Comparison of ENCODE assay signal across 9 mouse cellular contexts in the genomic region with DNA sequence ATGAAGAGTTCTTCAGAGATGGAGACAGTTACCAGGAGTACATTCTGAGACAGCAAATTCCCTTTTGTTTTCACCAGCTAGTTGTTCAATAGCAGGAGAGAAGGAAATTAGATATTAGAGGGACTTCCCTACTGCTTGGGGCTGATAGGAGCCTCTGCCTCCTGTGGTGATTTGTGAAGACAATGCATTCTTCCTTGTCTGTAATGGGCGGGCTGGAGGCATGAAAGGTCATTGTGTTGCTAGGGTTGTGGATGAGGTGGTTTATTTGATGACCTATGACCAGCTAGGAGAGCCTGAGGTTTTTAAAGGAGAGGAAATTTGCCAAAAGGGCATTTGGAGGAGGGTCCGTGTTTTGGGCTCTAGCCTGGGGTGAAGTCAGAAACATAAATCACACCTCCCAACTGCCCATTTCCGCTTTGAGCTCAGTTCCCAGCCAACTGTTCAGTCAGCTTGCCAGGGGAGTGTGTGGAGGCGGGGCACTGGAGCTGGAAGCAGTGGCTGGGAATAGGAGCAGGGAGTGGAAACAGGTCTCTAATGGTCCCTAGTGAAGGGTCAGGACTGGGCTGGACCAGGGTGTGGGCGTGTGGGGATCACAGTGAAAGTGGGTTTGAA. TPM values are rescaled to one million over a fixed set of nuclear protein-coding genes. Genes with fewer than 3 reads are reported as not detected.
DNase-seq lines count a peak whose midpoint lies in the region; ATAC-seq lines count a peak whose summit lies in the region.
"Had no signal": no experiment of that assay in that cellular context is flagged by ENCODE, and none has a peak within 500 bp of the region (broad histone marks: within the 10 kb centered on the region; RNA-seq: fewer than 3 reads in every experiment).

No protein-coding gene starts in this region.

- 0 out of 2 replicates have a peak overlapping the region, but pooled peaks have one; percentile 22 for H3K27ac ChIP-seq in intestine, embryonic 15.5 days
- H3K27ac ChIP-seq in hindbrain, embryonic 11.5 days (ENCODE audit: low read depth, low read length) = no peak overlapping the region
- H3K27ac ChIP-seq in midbrain, embryonic 14.5 days (replicated peaks; ENCODE audit: low read depth, low read length) = no peak overlapping the region

- no peaks in the 10 kb centered on the region for H3K27me3 ChIP-seq in intestine, embryonic 15.5 days (replicated peaks)
- no peaks in the 10 kb centered on the region for H3K27me3 ChIP-seq in hindbrain, embryonic 11.5 days (ENCODE audit: control insufficient read depth, insufficient read depth, low read length)
- H3K27me3 ChIP-seq in midbrain, embryonic 14.5 days (ENCODE audit: control insufficient read depth, insufficient read depth, low read length) = no peaks in the 10 kb centered on the region

- peaks cover 15% of the 10 kb centered on the region for H3K4me1 ChIP-seq in intestine, embryonic 15.5 days (replicated peaks)
- no peaks in the 10 kb centered on the region for H3K4me1 ChIP-seq in hindbrain, embryonic 11.5 days (replicated peaks; ENCODE audit: control insufficient read depth, insufficient read depth, low read length)
- no peaks in the 10 kb centered on the region for H3K4me1 ChIP-seq in midbrain, embryonic 14.5 days (ENCODE audit: control insufficient read depth, insufficient read depth, low read length)

- no peak overlapping the region for H3K4me3 ChIP-seq in intestine, embryonic 15.5 days (replicated peaks)
- H3K4me3 ChIP-seq in hindbrain, embryonic 11.5 days (ENCODE audit: low read depth, low read length) = no peak overlapping the region
- no peak overlapping the region for H3K4me3 ChIP-seq in midbrain, embryonic 14.5 days (replicated peaks; ENCODE audit: low read depth, low read length)

- no peak overlapping the region for H3K4me2 ChIP-seq in intestine, embryonic 15.5 days (replicated peaks)
- no peak overlapping the region for H3K4me2 ChIP-seq in hindbrain, embryonic 11.5 days (replicated peaks; ENCODE audit: low read depth, low read length)
- no peak overlapping the region for H3K4me2 ChIP-seq in midbrain, embryonic 14.5 days (ENCODE audit: low read length)

- H3K9me3 ChIP-seq in intestine, embryonic 15.5 days = no peaks in the 10 kb centered on the region
- H3K9me3 ChIP-seq in hindbrain, embryonic 11.5 days (ENCODE audit: control insufficient read depth, low read length) = no peaks in the 10 kb centered on the region
- H3K9me3 ChIP-seq in midbrain, embryonic 14.5 days (ENCODE audit: control insufficient read depth, low read length) = no peaks in the 10 kb centered on the region

- WGBS in intestine, embryonic 15.5 days = 34% methylated on average over 5 of the region's 5 CpGs
- 36% methylated on average over 5 of the region's 5 CpGs for WGBS in hindbrain, embryonic 11.5 days
- WGBS in midbrain, embryonic 14.5 days = 40% methylated on average over 5 of the region's 5 CpGs

- peak; percentile 65 for DNase-seq in adrenal gland, adult 8-10 months
- peak; percentile 52 for DNase-seq in gastrocnemius, adult 18-20 months (ENCODE audit: low spot score)
- peak; percentile 77 to 78 for DNase-seq in lung, adult 18-20 months
- no peak for DNase-seq in frontal cortex, postnatal 10 days (ENCODE audit: low spot score in 2 of 2)
- no peak for DNase-seq in hindbrain, embryonic 11.5 days (ENCODE audit: low spot score)
- DNase-seq in cerebellum, adult 11-12 months = no peak
- DNase-seq in midbrain, embryonic 14.5 days = no peak

- H3K36me3 ChIP-seq in intestine, embryonic 15.5 days = no peaks in the 10 kb centered on the region
- H3K36me3 ChIP-seq in hindbrain, embryonic 11.5 days (ENCODE audit: control insufficient read depth, insufficient read depth, low read length) = no peaks in the 10 kb centered on the region
- no peaks in the 10 kb centered on the region for H3K36me3 ChIP-seq in midbrain, embryonic 14.5 days (ENCODE audit: control insufficient read depth, insufficient read depth, low read length)

- peak; percentile 36; the same call in 1 of the 2 replicates for ATAC-seq in intestine, embryonic 15.5 days
- no peak for ATAC-seq in hindbrain, embryonic 11.5 days (ENCODE audit: low FRiP score)
- no peak for ATAC-seq in midbrain, embryonic 14.5 days (ENCODE audit: low FRiP score, low TSS enrichment)

- H3K9ac ChIP-seq in intestine, embryonic 15.5 days = no peak overlapping the region
- no peak overlapping the region for H3K9ac ChIP-seq in hindbrain, embryonic 11.5 days (ENCODE audit: low read depth, low read length)
- no peak overlapping the region for H3K9ac ChIP-seq in midbrain, embryonic 14.5 days (replicated peaks; ENCODE audit: low read length)

RNA-seq across cellular contexts. Expression of a gene that starts 16.3 kb away (rescaled TPM):
- total RNA-seq in adrenal gland, adult 8-10 months (2022) = 10 to 100 TPM; 29.5 to 36.7 (median 34.0) TPM
- total RNA-seq in gastrocnemius, adult 18-20 months (2021) = 1 to 10 TPM; 6.5 to 9.1 TPM
- polyA plus RNA-seq in intestine, embryonic 15.5 days (2015; fragmentation: Nextera tagmentation; extraction: Ambion mirVana) = 44.8 and 45.5 TPM in 2 replicates
- 16.4 and 20.0 TPM in 2 replicates for polyA plus RNA-seq in hindbrain, embryonic 11.5 days (2014; fragmentation: Nextera tagmentation; extraction: Ambion mirVana)
- 3.5 and 6.4 TPM in 2 replicates for polyA plus RNA-seq in midbrain, embryonic 14.5 days (2014; fragmentation: Nextera tagmentation; extraction: Ambion mirVana)

RNA-seq across cellular contexts. Expression of a gene that starts 43.0 kb away (rescaled TPM):
- total RNA-seq in adrenal gland, adult 8-10 months (2022) = 10 to 100 TPM; 13.4 to 21.9 (median 19.1) TPM
- total RNA-seq in gastrocnemius, adult 18-20 months (2021) = 10 to 100 TPM in 1 of 2 experiments, 1 to 10 TPM in 1; 7.9 to 32.1 TPM
- polyA plus RNA-seq in intestine, embryonic 15.5 days (2015; fragmentation: Nextera tagmentation; extraction: Ambion mirVana) = 5.6 TPM in 2 replicates
- polyA plus RNA-seq in hindbrain, embryonic 11.5 days (2014; fragmentation: Nextera tagmentation; extraction: Ambion mirVana) = 19.7 and 22.2 TPM in 2 replicates
- 18.3 and 20.9 TPM in 2 replicates for polyA plus RNA-seq in midbrain, embryonic 14.5 days (2014; fragmentation: Nextera tagmentation; extraction: Ambion mirVana)

RNA-seq across cellular contexts. Expression of a gene that starts 47.4 kb away (rescaled TPM):
- total RNA-seq in adrenal gland, adult 8-10 months (2022) = not detected
- total RNA-seq in gastrocnemius, adult 18-20 months (2021) = not detected
- polyA plus RNA-seq in intestine, embryonic 15.5 days (2015; fragmentation: Nextera tagmentation; extraction: Ambion mirVana) = not detected in 2 replicates
- polyA plus RNA-seq in hindbrain, embryonic 11.5 days (2014; fragmentation: Nextera tagmentation; extraction: Ambion mirVana) = not detected in 2 replicates
- 0.33 TPM in 1 of 2 replicates, not detected in the other for polyA plus RNA-seq in midbrain, embryonic 14.5 days (2014; fragmentation: Nextera tagmentation; extraction: Ambion mirVana)
- total RNA-seq: adrenal gland, postnatal 4 days had no signal

Comparison
In these comparisons a context has a peak if more than half of its experiments do, and no peak if none do; other contexts are left out.
1. DNase-seq: peak in adrenal gland, adult 8-10 months (single experiment), gastrocnemius, adult 18-20 months (single experiment) and lung, adult 18-20 months (2 of 2); none in frontal cortex, postnatal 10 days (0 of 2), hindbrain, embryonic 11.5 days (single experiment), cerebellum, adult 11-12 months (single experiment) and midbrain, embryonic 14.5 days (single experiment).